Mouse (Mus musculus) left cerebral cortex, postnatal 4 days (tissue): ENCODE measurements at regions not wholly inside any gene's neighbourhood (a gene's known extent, or its start where the extent isn't known, plus 50 kb on each side); places are given as distances from the start of the nearest gene placed in this dataset.

Experiments
- DNase-seq: peaks from one replicate; pipeline ENCODE4 v3.0.0-alpha.2; 2022
- intact Hi-C: fragments of 180-260 bp; cut with DNase I; formaldehyde crosslinking; loops from one replicate; pipeline ENCODE4 v1.15.1; 2025

DNA sequence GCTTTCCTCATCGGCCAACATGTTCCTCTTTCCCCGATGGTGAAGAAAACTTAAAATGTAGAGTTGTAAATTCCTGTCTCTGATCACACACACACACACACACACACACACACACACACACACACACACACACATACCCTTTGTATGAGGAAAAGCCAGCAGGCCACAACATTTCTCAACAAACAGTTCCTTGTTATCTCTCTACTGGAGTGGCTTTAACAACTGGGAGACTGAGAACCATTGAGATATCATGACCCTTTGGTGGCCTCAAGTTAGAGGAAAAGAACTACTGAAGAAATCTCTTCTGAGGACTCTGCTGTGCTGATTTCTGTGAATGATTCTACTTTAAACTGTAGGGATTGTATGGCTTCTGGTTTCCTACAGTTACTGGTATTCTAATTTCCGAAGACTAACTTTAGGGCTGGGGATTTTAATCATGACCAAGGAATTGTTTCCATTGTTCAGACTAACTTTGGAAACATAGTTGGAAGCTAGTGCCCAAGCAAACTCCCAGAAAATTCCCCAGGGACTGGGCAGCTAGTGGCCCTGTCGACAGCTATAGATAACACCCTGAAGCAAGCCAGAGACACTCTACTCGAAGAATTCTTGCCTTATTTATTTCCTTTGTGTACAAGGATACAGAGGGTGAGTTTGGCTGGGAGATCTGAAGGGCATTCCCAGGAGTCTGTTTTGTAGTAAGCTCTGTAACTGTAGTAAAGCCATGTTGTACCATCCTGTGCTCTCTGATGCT lies 516.0 kb downstream of the 1700129C05Rik start:
- DNase-seq, result no peak
- intact Hi-C loops, result no loop called here

DNA sequence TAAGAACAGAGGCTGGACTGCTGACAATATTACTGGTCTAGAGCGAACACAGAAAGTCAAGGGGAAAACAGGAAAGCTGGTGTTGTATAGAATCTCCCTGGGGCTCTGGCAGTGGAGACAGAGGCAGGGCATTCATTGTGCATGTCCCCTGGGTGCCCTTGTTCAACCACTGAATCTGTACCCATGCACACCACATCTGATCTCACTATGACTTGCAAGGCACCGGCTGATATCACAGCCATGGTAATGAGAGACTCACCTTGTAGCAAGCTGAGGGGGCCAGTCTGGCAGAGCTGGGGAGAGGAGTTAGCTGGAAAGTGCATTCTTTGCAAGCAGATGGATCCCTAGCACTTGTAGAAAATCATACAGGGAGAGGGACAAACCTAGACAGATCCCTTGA lies 522.5 kb downstream of the 1700129C05Rik start:
- intact Hi-C loops, result no loop called here
- DNase-seq, result no peak

DNA sequence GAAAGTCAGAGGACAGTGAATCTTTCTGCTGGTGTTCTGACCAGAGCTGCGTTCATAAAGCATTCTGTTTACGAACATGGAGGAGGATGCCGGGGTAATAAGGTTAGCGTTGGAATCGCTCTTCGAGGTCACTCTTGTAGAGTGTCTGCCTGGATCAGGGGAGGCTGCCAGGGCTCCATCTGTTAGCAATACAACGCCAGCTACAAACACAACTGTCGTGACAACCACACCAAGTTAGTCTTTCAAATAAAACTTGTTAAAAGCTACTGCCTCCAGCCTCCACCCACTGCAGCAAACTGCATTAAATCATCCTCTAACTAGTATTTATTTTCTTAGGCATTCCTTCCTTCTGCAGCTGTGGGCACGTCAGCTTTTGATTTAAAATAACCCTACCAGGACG lies 525.0 kb downstream of the 1700129C05Rik start:
- intact Hi-C loops, result no loop called here
- DNase-seq, result no peak

DNA sequence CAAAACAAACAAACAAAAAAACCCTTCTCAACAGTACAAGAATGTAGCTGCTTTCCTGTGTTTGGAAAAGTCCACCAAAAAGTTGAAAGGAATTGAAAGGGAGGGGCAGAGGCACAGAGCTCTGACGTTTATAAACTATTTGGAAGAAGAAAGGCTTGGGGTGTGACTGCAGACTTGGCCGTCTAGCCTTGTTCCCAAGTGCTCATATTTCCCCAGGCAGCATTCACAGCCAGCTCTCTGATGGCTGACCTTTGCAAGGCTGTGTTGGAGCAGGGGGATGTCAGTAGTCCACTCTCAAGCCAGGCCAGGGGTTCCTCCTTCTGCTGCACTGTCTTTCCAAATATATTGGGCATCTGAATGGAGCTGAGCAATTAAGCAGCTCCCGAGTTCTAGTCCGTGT lies 534.5 kb downstream of the 1700129C05Rik start:
- intact Hi-C loops, result no loop called here
- DNase-seq, result no peak

DNA sequence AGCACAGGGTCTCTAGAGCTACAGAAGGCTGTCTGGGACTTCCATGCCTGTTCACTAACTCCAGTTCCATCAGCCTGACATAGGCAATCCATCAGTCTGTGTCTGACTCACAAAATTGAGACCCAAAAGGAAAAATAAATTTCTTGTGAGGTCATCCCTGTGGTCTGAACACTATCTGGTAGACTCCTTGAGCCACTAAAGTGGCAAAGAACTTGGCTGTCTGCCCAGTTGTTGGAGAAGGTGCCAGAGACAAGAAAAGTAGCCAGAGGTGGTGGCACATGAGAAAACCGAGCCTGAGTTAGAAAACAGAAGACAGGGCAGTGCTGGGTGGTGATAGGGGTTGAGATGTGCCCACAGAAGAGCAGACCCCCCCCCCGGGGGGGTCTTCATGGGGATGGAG lies 535.0 kb downstream of the 1700129C05Rik start:
- intact Hi-C loops, result no loop called here
- peak; percentile 36 for DNase-seq

DNA sequence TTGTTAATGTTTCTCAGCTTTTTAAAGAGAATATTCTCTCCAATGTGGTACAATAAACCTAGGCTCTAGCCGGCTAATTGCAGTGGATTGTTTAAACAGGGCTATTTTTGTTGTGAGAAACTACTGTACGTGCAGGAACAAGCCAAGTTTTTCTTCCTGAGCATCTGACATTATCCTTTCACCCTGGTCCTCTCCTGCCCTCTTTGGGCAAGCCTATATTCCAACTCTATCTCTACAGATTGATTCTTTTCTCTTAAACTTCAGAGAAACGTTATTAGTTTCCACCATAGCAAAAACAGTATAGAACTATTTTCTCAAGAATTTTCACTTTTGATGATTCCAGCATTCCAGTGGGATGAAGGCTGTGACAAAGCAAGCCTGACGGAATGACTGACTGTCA lies 535.2 kb downstream of the Fgf9 start:
- intact Hi-C loops, result no loop called here
- DNase-seq, result no peak

DNA sequence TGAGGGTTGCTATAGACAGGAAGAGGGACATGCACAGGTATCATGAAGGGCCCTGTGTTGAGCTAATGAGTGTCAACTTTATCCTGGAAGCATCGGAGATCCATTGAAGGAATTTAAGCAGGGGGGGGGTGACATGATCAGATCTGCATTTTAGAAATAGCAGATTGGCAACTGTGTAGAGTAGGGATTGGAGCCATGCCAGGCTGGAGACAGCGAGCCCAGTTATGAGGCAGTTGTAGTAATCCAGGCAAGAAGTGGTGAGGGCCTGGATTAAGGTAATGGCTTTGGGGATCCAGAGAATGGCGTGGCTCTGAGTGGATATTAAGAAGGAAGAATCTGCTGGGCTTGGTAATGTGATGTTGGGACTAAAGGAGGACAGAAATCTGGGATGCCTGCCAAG lies 528.5 kb downstream of the Fgf9 start:
- intact Hi-C loops, result no loop called here
- DNase-seq, result peak; percentile 4

DNA sequence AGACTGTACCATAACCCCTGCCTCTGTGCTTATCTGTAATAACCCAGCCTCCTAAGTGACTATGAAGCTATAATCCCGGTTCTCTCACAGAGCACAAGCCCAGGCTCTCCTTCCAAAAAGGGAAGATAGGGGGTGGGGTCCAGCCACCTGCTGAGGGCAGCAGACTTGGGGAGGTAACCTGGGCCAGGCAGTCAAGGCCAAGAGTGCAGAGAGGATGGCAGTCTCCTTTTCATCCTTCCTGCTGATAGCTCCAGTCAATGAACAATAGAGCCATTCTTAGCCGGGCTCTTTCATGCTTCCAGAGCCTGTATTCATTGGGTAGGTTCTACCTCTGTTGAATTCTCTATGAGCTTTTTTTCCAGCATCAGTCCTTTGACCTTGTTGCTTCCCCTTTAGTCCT lies 527.5 kb downstream of the Fgf9 start:
- no peak for DNase-seq
- intact Hi-C loops, result no loop called here

DNA sequence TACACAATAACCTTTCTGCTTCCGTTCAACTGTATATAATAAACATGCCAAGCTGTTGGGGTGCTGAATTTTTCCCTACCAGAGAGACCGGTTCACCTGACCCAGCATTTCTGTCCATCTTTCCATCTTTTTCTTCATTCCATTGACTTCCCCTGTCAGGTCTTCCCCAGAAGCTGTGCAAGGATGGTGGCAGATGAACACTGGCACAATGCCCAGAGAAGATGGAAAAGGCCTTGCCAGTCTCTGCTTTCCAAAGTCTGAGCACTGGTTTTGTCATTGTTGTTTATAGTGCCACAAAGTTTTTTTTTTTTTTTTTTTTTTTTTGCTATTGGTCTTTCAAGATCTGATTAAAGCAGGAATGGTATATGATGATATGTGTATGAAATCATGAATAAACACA lies 526.6 kb downstream of the Fgf9 start:
- intact Hi-C loops, result no loop called here
- peak; percentile 29 for DNase-seq

DNA sequence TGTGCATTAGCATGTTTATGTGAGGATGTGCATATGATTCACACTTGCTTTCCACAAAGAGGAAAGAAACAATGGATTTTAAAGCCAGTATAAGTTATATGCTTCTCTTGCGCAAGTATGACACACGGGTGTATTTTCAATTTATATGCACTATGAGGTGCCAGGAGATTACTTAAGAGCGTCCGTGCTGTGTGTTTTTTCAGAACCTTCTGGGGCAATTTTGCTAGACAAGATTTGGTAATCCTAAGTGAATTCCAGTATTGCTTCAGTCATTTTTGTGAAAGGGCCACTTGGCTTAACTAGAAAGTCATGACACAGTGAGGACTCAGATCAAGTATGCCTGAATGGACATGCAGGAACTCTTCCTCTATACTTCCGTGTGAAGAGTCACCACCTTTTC lies 511.5 kb downstream of the Fgf9 start:
- no peak for DNase-seq
- intact Hi-C loops, result no loop called here

DNA sequence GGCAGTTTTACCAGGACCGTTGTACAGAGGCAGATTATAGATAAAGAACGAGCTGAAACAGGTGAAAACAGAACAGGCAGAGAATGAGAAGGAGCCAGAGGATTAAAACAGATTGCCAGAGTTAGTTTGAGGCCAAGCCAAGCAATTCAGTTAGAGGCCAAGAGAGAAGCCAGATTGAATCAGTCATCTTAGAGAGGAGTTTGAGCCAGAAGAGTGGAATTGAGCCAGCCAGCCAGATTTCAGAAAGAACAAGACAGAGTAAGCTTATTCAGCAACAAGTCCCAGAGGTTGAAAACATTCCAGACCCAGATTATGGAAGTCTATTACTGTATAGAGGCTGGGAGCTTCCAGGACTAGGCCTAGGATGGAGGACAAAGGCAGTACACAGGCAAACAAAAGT lies 499.7 kb downstream of the Fgf9 start:
- intact Hi-C loops, result no loop called here
- no peak for DNase-seq

DNA sequence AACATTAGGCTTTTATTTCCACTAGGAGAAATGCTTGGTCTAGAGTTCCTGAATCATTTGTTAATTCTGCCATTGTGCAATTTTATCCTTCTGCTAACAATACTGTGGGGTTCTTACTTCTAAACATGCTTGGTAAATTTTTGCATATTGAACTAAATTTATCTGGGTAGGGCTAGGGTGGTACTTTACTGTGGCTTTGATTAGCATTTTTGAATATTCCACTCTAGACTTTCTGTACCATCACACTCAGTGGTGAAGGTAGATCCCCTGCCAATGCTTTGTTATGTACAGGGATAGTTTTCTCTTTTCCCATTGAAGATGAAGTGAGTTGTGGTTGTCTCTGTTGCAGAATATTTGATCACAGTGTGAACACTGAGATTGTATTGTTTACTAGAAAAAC lies 497.1 kb downstream of the Fgf9 start:
- intact Hi-C loops, result no loop called here

DNA sequence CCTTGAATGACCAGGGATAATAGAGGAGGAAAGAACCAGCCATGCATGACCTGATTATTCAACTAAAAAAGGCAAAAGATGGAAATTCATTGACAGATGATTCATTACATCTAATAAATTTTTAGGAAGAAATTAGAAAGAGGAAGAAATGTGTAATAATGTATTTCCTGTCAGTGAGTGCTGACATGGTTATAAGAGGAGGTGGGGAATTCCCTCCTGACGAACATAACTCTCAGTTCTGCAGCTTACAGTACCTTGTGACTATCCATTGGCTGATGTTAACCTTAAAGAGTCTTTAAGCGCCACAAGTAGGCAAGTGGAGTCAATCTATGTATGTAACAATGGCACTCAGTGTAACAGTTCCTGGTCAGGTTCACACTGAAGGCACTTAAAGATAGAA lies 492.7 kb downstream of the Fgf9 start:
- intact Hi-C loops, result no loop called here
- DNase-seq, result no peak

More for the DNA sequence above, 497.1 kb downstream of the Fgf9 start:
- DNase-seq, result no peak

DNA sequence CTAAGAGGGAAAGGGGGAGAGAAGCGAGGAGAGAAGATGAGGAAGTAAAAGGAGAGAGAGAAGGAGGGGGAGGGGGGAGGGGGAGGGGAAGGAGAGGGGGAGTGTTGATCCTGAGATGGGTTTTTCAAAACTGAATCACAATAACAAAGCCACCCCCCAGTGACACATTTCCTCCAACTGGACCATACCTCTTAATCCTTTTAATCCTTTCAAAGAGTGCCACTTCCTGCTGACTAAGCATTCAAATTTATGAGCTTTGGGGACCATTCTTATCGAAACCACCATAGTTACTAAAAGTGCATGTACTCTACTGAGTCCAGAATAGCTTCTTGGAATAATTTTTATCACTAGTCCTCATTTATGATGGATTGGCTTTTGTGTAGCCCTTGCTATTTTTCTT lies 480.4 kb downstream of the Fgf9 start:
- intact Hi-C loops, result no loop called here
- no peak for DNase-seq

DNA sequence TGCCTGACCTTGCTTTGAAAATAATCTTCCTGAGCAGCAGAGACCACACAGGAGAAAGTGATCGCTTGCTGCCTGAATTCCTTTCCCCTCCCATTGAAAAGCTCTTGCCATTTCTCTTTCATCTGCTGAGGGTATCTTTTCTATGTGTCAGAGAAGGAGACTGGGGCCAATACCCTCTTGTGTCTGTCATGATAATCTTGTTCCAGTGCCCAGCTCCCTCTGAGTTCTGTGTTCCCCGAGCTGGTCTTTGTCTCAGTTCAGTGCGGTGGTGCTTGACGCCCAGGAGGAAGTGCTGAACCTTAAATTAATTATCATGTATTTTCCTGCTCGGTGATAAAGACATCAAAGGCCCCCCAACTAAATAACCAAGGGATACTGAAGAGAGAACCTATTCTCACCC lies 475.4 kb downstream of the Fgf9 start:
- intact Hi-C loops, result no loop called here
- no peak for DNase-seq

DNA sequence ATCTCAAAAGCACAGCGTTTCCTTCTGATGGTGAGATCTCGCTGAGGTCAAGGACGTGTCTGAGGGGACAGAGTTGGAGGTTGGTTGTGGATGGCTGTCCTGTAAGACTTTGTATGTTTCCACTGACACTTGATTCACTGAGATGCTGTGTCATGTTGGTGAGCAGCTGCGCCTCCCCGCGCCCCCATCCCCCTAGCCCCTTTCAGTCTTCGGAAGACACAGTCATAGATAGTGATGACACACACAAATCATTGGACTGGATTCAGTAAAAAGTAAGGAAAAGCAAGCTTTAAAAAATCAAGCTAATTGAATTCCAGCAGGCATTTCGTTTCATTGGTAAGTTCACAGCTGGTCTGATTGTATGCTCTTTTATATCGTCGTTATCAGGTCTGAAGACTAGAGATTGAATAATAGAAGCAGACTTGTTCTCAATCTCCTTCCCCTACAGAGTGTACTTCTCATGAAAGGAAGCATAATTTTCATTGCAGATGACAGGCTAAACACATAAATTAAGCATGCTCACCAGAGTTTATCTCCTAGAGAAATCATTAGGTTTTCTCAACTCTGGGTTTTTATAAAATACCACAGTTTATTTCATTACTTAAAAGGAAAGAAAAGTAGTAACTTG lies 472.9 kb downstream of the Fgf9 start:
- intact Hi-C loops, result no loop called here
- DNase-seq, result no peak

DNA sequence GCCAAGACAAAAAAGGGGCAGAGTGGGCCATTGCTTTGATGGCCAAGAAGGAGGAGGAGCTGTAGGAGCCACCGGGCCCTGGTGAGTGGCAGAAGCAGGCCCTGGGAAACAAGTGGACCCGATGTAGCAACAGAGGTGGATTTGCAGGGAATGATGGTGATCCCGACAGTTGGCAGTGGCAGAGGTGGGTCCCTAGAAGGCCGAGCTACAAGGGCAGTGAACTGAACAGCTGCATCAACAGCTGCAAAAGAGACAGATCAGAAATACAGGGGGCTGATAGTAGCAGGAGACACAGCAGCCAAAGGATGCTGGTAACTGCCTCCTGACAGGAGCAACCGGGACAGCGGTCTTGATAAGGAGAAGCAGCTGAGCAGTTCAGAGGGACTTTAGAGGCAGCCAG lies 467.8 kb downstream of the Fgf9 start:
- DNase-seq, result no peak
- intact Hi-C loops, result no loop called here

DNA sequence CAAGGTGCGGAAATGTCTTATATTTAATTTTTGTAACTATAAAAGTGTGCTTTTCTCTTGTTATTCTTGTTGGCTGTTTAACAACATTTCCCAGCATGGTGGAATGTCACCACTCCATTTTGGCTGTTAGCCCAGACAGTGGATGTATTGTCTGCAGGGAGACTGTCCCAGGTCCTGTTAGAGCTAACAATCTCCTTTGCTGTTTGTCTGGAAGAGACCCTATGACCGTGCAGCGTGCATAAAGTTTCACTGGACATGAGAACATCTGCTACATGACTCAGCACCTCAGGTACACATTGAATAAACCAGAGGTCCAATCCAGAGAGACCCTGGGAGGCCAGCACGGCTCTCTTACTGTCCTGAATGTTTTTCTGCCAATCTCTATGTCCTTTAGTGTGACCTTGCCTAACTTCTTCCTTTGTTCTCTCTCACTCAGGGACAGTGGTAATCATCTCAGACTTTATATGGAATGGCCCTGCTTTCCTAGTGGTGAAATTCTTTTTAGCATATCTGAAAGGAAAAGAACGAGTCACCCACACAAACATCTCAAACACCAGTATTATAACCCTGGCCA lies 450.7 kb downstream of the Fgf9 start:
- intact Hi-C loops, result no loop called here
- no peak for DNase-seq

DNA sequence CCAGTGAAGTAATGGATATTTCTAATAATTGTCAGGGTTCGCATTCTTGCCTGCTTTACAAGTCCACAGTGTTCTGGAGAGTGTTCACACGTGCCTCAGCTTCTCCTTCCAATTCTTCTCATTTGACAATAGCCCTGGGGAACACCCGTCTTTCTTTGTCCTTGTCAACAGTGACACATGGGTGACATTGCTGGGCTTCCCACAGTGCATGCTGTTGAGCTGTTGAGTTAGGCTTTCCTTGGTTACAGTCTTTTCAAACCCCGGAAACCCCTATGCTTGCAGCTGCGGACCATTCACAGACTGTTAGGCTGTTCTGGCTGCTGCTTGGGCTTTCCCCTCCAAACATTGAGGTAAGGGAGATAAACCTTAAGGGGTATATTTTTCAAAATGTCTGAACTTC lies 450.0 kb downstream of the Fgf9 start:
- DNase-seq, result no peak
- intact Hi-C loops, result no loop called here

DNA sequence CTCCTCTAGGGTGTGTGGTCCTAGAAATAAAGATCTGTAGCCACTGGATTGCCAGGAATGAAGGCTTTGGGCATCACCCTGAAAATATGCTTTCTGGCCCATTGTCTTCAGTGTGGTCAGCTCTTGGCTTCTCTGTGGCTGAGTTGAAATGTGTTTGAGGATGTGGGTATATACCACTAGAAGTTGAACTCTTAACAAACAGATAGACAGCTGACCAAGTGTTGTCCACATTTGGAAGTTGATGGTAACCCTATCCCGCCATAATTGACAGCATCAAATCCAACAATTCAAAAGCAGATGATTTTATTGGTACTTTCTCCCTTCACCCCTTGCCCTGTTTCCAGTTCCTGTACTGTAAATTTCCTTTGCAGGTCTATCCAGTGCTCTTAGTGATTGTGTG lies 448.7 kb downstream of the Fgf9 start:
- intact Hi-C loops, result no loop called here

DNA sequence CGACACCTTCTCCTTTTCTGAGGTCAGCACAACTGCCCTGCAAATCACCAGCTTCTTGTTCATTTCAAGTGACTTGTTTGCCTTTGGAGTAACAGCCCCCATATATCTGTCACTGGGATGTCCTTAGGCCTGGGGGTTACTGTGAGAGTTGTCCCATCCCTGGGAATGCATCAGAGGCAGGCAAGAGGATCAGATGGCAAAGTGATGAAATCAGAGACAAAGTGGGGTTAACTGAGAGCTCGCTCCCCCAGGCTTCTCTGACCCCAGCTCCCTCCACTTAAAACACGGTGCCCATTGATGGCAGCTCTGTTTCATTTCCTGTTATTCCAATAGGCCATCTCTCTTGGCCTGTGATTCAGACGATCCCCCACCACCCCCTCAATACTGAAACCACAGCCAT lies 446.2 kb downstream of the Fgf9 start:
- intact Hi-C loops, result no loop called here
- no peak for DNase-seq

More for the DNA sequence above, 448.7 kb downstream of the Fgf9 start:
- no peak for DNase-seq

DNA sequence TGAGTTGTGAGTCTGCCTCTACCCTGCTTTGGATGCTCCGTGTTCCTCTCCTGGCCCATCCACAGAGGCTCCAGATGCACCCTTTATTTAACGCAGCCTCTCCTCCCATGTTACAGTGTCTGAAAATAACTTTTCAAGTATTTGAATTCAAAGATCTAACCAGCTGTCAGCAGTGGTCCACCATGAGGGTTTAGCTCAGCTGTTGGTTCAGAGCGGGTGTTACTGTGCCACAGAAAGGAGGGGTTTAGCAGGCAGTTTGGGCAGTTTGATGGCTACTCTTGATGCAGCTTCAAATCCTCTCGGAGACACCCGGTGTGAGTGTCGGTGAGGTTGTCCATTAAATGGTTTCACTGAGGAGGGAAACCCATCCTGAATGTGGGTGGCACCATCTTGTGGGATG lies 441.8 kb downstream of the Fgf9 start:
- DNase-seq, result no peak
- intact Hi-C loops, result no loop called here
